Mouse (Mus musculus) kidney, adult 2 months (tissue): ENCODE measurements at regions not wholly inside any gene's neighbourhood (a gene's known extent, or its start where the extent isn't known, plus 50 kb on each side); places are given as distances from the start of the nearest gene placed in this dataset.

Source experiments
- CTCF ChIP-seq: fragments of 200-500 bp; conservative IDR thresholded peaks from 2 replicates; pipeline ENCODE4 v1.5.1; 2011; ENCODE audit warnings: low read depth, mild to moderate bottlenecking, control low read depth, low read length, moderate library complexity, mixed read lengths; ENCODE audit not compliant: insufficient read depth, insufficient read length
- POLR2A ChIP-seq: fragments of 200-500 bp; IDR thresholded peaks from one replicate; pipeline ENCODE4 v1.6.1; 2011; ENCODE audit warnings: low read depth, low read length, control low read depth

DNA sequence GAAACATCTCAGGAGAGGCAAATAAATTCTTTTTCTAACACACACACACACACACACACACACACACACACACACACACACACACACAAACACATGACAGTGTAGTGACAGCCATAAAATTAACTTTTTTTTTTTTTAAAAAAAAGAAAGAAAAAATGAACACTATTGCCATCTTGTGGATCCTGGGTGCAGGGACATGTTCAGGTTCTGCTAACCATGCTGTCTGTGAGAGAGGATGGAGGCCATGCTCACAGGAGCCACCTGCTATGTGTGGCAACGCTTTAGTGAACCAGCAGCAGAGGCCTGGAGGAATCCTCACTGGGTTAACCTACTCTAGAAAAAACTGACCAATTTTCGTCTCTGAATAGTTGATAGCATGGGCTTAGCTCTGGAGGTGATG lies 96.5 kb upstream of the Nox3 start:
- TF ChIP-seq POLR2A = no peak
- peak; percentile 40; the same call in 1 of the 2 replicates for TF ChIP-seq CTCF
